Mouse (Mus musculus) left cerebral cortex, adult 11 months (tissue): Measurements from ENCODE around the gene Prr14.
"Not testable (repeated sequence)": the region's sequence is repeated elsewhere in the genome, so short reads cannot be mapped to it uniquely, and the experiment has no call there.

Source experiments
- DNase-seq: peaks from one replicate; pipeline ENCODE4 v3.0.0; 2022; ENCODE audit warnings: low spot score

The Prr14 gene

GRCm38 (mm10) chr7:127472060-127472459 is 12.6 kb downstream of the Prr14 start:
- no peak for DNase-seq

DNA sequence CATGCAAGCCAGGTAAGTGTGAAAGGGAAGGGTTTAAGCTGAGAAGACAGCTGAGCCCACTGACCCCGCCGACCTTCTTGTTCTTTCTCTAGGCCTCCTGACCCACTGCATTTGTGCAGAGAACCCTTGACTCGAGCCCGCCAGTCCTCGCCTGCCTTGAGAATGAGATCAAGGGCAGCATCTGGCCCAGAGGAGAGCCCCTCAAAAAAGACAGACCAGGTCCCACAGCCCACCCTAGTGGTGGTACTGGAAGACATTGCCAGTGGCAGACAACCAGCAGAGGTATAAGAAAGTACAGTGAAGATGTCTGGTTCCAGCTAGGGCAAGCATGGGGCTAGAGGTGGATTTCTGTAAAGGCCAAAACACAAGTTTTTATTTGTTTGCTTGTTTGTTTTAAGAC is 14.3 kb downstream of the Prr14 start:
- no peak for DNase-seq

DNA sequence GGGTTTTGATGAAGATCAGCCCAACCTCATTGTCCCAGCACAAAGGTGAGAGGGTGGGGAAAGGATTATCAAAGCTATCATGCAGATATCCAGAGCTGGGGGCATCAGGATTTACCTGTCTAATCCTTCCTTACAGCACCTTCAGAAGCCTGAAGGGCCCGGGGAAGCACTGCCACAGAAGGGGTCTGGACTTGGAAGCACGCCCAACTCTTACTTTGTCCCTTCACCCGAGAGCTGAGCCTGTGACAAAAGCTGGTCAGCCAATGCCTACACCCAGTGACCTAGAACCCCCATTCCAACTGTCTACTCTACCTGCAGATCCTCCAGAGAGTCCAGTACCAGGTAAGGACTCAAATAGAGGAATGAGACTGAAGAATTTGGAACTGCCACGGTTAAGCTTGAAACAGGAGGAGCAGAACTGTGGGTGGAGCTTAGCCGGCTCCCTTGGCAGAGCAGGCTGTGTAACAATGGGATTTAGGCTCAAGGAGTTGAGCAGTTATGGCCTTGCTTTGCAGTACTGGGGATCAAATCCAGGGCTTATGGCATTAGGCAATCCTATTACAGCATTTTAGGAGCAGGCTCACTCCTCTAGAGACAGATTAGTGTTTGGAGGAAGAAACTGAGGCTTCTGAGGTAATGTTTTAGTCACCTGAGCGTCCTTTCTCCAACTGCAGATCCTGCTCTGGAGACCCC is 15.1 kb downstream of the Prr14 start:
- DNase-seq = no peak

GRCm38 (mm10) chr7:127475186-127475740 is 15.9 kb downstream of the Prr14 start:
- DNase-seq = no peak

DNA sequence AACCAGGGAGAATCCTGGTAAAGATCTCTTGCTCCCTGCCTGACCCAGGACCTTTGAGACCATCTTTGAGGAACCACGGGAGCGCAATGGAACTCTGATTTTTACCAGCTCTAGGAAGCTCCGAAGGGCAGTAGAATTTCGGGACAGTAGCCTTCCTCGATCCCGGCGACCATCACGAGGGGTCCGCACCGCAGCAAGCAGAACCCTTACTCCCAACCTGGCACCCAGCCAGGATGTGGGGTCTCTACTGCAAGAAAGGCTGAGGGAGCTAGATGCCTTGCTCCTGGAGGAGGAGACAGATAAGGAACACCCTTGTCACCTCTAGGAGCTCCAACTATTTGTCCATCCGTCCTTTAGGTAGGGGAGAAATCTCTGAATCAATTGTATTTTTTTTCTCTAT is 16.9 kb downstream of the Prr14 start:
- DNase-seq = no peak

- DNase-seq = no peak
Measured at GRCm38 (mm10) chr7:127476855-127477254, 17.4 kb downstream of the Prr14 start.

DNA sequence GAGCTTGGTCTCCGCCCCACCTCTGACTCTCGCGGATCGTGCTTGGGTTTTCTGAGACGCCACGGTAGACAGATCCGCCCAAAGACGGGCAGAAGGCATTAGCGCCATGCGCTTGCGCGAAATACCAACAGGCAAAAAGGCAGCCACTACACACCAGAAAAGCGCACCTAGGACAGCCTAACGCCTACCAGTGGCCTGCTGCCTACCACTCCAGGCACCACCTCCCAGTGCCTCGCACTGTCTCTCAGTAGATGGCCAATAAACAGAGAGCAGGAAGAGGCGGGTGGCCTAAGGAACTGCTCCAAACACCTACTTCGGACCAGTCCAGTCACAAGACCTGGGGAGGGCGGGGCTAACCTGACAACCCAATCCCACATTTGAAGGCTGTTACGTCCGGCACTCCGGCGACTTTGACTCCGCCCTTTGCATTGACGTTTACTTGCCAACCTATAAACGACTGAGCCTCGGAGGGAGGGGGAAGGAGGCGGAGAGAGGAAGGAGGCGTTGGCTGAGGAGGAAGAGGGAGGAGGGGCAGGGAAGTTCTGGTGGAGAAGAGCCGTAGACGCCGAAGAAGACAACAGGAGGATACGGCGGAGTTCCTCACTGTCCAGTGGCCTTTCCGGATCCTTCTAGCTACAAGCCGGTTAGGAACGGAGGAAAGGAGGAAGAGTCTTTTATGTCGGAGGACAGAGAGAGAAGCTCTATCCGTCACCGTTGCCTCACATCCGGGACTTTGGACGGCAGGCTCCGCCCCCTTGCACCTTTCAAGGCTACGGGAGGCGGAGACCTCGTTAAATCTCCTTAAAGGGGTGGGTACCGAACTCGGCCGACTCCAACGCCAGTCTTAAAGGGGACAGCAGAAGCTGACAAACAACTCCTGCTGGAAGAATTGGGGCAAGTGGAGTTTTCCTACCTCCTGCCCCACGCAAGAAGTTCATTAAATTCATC is 18.6 kb downstream of the Prr14 start:
- DNase-seq = peak; percentile 100

- peak; percentile 93 for DNase-seq
Measured at GRCm38 (mm10) chr7:127478635-127479317, 19.4 kb downstream of the Prr14 start, which contains the start of gene Fbrs. Fbrs (plus strand) TSS chr7:127479199.

GRCm38 (mm10) chr7:127479318-127480225 is 20.2 kb downstream of the Prr14 start:
- no peak for DNase-seq

DNA sequence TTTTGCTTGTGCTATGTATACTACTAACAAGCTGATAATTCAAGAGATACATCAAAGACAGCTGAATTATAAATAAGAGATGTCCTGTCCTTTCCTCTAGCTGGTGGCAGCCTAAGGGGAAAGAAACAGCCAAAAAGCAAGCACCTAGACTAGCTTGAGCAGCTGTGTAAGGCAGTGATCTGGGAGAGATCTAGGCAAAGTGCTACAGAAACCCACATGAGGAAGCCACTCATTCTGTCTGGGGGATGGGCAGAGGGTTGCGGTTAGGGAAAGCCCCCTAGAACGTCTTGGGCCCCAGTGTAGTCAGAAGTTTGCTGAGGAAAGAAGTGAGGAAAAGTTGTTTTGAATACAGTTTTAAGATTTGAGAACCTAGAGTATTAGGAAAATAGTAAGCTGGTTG is 20.9 kb downstream of the Prr14 start:
- no peak for DNase-seq

GRCm38 (mm10) chr7:127485416-127485815 is 26.0 kb downstream of the Prr14 start:
- DNase-seq = no peak

DNA sequence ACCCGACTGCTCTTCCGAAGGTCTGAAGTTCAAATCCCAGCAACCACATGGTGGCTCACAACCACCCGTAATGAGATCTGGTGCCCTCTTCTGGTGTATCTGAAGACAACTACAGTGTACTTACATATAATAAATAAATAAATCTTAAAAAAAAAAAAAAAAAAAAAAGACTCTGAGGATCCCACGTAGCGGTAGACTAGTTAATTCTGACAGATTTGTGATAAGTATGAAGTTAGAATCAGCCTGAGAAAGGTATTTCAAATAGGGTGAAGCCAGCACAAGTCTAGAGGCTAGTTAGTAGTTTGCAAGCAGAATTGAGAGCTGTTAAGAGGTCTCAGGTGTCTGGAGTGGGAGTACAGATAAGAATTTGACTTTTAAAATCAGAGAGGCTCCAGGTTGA is 29.0 kb downstream of the Prr14 start:
- DNase-seq = not testable (repeated sequence)

DNA sequence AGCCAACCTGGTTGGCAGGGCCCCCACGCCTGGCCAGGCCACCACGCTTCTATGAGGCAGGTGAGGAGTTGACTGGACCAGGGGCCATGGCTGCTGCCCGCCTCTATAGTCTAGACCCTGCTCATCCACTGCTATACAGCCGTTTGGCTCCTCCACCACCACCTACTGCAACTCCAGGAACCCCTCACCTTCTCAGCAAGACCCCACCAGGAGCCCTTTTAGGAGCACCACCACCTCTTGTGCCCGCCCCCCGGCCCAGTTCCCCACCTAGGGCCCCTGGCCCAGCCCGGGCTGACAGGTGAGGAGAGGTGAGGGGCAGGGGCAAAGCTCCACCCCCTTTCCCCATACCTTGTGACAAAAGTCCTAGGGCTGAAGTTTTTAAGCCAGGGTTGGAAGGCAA is 30.6 kb downstream of the Prr14 start:
- DNase-seq = no peak

GRCm38 (mm10) chr7:127491846-127492245 is 32.4 kb downstream of the Prr14 start:
- DNase-seq = no peak

- no peak for DNase-seq
Measured at GRCm38 (mm10) chr7:127494648-127495047, 35.2 kb downstream of the Prr14 start.

DNA sequence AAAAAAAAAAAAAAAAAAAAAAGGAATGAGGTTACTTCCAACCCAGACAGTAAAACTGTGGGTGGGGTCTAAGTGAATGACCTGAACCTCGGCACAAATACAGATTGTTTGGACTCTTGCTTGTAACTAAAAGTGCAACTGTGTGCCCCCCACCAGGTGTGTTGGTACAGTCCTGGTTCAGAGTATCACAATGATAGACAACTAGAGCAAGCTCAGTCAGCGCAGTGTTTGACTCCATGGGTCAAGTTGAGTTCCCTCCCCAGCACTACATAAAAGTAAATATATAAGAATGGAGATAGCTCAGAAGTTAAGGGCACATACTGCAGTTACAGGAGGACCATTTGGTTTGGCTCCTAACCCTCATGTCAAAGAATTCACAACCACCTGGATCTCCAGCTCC is 38.0 kb downstream of the Prr14 start:
- no peak for DNase-seq

DNA sequence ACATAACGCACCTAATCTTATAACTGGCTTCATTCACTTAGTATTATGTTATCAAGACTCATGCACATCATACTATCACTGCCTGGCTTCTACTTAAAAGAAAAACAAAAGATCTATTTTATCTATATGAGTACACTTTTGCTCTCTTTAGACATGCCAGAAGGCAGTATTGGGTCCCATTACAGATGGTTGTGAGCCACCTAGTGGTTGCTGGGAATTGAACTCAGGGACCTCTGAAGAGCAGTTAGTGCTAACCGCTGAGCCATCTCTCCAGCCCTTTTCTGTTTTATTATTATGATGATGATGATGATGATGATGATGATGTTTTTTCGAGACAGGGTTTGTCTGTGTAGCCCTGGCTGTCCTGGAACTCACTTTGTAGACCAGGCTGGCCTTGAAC is 39.0 kb downstream of the Prr14 start:
- no peak for DNase-seq

- DNase-seq = no peak
Measured at GRCm38 (mm10) chr7:127508291-127508690, 48.9 kb downstream of the Prr14 start.

GRCm38 (mm10) chr7:127509830-127510229 is 50.4 kb downstream of the Prr14 start:
- not testable (repeated sequence) for DNase-seq

DNA sequence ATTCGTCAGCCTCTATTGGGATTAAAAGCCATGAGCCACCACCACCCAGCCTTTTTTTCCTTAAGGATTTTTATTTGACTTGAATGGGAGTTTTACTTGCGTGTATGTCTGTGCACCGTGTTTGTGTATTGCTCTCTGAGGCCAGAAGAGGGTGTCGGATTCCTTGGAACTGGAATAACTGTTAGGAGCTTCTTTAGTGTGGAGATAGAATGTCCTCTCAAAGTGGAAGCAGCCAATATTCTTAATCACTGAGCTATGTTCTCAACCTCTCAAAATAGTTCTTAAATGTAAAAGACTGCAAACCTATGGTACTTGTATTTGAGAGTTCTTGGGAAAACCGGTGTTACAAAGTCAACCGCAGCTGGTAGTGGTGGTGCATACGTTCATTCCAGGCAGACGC is 51.8 kb downstream of the Prr14 start:
- no peak for DNase-seq

DNA sequence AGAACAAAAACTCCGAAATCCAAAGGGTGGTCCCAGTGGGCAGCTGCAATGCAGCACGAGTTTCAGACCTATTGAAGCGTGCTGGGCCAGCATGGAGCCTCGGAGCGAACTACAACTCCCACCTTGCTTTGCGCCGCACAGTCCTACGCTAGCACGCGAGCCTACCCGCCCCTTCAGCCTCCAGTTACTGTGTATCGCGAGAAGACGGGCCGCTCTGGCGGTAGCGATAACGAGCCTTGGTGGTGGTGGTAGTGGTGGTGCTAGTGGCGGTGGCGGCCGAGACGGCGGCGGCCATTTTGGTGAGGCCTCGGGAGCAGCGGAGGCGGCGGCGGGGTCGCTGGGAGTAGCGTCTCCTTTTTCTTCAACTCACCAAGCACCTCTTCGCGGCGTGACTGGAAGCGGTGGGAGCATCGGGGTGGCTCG is 52.4 kb downstream of the Prr14 start, which contains the start of gene Srcap:
Gene Srcap, plus strand, starts transcription at position 176 of the 423 bp plus-strand sequence.
- DNase-seq = peak; percentile 94
